Mouse (Mus musculus): ENCODE measurements at regions not wholly inside any gene's neighbourhood (a gene's known extent, or its start where the extent isn't known, plus 50 kb on each side); places are given as distances from the start of the nearest gene placed in this dataset.

GRCm38 (mm10) chr6:89140469-89140868 lies 222.0 kb downstream of the Plxna1 start:
- TF ChIP-seq CTCF (IDR thresholded peaks at IDR 0.05) = no peak
- TF ChIP-seq EP300 (IDR thresholded peaks at IDR 0.05; ENCODE audit: insufficient read depth, low read depth, low read length) = no peak
